Mouse (Mus musculus) midbrain, embryonic 15.5 days (tissue): Measurements from ENCODE around the gene Ociad1. TPM values are rescaled to one million over a fixed set of nuclear protein-coding genes. Genes with fewer than 3 reads are reported as not detected.
"Not testable (repeated sequence)": the region's sequence is repeated elsewhere in the genome, so short reads cannot be mapped to it uniquely, and the experiment has no call there.

Experiments used
- ATAC-seq: fragments of 200-750 bp; cut with Nextera tagmentation; replicated peaks from 2 replicates; pipeline ENCODE4 v1.8.0; 2017; ENCODE audit warnings: moderate TSS enrichment
- H3K27ac ChIP-seq: fragments of 300-500 bp; sonication (generic); 2 replicates; pipeline ENCODE4 v1.5.1; 2015; ENCODE audit warnings: mild to moderate bottlenecking, inconsistent platforms
- H3K27me3 ChIP-seq: fragments of 300-500 bp; sonication (generic); replicated peaks from 2 replicates; pipeline ENCODE4 v1.6.1; 2015; ENCODE audit warnings: inconsistent platforms
- H3K36me3 ChIP-seq: fragments of 300-500 bp; sonication (generic); replicated peaks from 2 replicates; pipeline ENCODE4 v1.6.1; 2015; ENCODE audit warnings: inconsistent platforms
- H3K4me1 ChIP-seq: fragments of 300-500 bp; sonication (generic); 2 replicates; pipeline ENCODE4 v1.6.1; 2015; ENCODE audit warnings: inconsistent platforms
- H3K4me2 ChIP-seq: fragments of 300-500 bp; sonication (generic); 2 replicates; pipeline ENCODE4 v1.6.1; 2015; ENCODE audit warnings: inconsistent platforms, mild to moderate bottlenecking, moderate library complexity
- H3K4me3 ChIP-seq: fragments of 300-500 bp; sonication (generic); 2 replicates; pipeline ENCODE4 v1.5.1; 2015; ENCODE audit warnings: mild to moderate bottlenecking, inconsistent platforms
- H3K9ac ChIP-seq: fragments of 300-500 bp; sonication (generic); 2 replicates; pipeline ENCODE4 v1.6.1; 2015; ENCODE audit warnings: mild to moderate bottlenecking, inconsistent platforms
- H3K9me3 ChIP-seq: fragments of 300-500 bp; sonication (generic); 2 replicates; pipeline ENCODE4 v1.6.1; 2016; ENCODE audit warnings: inconsistent platforms
- WGBS: fragments of 180-500 bp; shearing (Covaris S2); methylation state at CpG from one replicate; pipeline ENCODE4 v1.1.7; 2015; ENCODE audit warnings: mixed read lengths; 5-methylcytosine and 5-hydroxymethylcytosine counted together
- polyA plus RNA-seq: library from polyadenylated mRNA; unstranded; fragments of >200 nt; fragmentation: Nextera tagmentation; extraction: Ambion mirVana; gene quantifications from 2 replicates; pipeline ENCODE4 v1.2.1, GENCODE M21; 2015

The Ociad1 gene
- polyA plus RNA-seq, 1 experiment from 2014 or later: 320 TPM

DNA sequence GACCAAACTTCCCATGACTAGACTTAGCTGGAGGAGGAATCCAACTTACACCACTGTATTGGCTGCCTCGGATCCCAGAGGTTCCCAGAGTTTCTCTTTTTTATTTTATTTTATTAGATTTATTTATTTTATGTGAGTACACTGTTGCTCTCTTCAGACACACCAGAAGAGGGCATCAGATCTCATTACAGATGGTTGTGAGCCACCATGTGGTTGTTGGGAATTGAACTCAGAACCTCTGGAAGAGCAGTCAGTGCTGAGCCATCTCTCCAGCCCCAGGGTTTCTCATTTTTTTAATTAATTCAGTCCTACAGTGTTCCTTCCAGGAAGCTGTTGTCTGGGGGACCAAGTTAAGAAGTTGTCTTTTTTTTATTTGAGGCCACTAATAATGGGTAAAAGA is 30.1 kb downstream of the Ociad1 start:
- not testable (repeated sequence) for H3K4me1 ChIP-seq, H3K36me3 ChIP-seq, H3K27ac ChIP-seq, H3K4me2 ChIP-seq, H3K27me3 ChIP-seq, H3K9ac ChIP-seq, H3K9me3 ChIP-seq, ATAC-seq, H3K4me3 ChIP-seq
- 90% methylated on average over 1 of the region's 1 CpGs for WGBS

DNA sequence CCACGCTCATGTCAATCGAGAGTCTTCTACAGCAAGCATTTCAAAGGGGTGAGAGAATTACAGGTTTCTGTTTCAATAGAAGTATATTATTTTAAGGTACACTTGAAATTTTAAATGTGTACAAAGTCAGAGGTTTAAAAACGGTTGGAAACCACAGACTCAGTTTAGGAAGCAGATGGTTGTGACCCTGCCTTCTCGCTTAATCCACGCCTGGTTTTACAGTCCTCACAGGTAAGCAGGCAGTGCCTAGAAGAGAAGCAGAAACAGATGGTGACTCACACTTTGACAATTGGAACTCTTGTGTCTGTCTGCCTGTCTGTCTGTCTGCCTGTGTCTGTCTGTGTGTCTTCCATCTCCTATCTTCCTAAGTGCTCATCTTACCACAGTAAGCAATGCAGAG is 31.0 kb downstream of the Ociad1 start:
- Histone ChIP-seq H3K4me1 (no peaks in the 10 kb centered on the region), H3K27me3 (no peaks in the 10 kb centered on the region), H3K9me3 (no peaks in the 10 kb centered on the region), H3K36me3 (0 out of 2 replicates have a peak, but pooled peaks cover 5% of the 10 kb centered on the region), H3K9ac (no peak overlapping the region), H3K4me3 (no peak overlapping the region), H3K27ac (no peak overlapping the region), H3K4me2 (no peak overlapping the region)
- WGBS: 92% methylated on average over 5 of the region's 5 CpGs
- no peak for ATAC-seq

DNA sequence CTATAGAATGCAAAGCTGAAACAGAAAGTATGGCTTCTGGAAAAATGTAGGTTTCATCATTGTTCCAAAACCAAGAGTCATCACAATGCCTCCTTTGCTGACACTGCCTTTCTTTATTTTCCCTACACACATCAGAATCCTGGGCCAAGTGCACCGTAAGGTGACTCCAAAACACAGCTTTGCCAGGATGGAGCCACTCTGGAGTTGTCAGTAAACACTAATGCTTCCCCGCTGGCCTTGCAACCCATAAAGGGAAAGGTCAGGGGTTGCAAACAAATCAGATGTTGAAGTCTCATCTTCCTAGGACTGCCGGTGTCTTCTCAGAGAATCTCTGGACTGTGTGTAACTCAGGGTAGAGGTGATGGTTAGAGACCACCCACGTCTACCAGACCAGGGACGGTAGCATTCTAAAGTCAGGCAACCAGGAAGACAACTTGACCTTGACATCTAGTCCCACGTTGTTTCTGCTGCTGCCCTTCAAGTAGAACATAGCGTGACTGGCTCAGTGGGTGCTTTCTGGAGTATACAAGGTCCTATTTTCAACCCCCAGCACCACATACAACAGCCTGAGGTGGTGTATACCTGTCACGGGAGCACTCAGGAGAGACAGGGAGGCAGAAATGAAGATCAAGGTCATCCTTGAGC is 32.1 kb downstream of the Ociad1 start:
- H3K36me3 ChIP-seq: 0 out of 2 replicates have a peak, but pooled peaks cover 5% of the 10 kb centered on the region
- no peaks in the 10 kb centered on the region for H3K27me3 ChIP-seq
- no peaks in the 10 kb centered on the region for H3K9me3 ChIP-seq
- no peaks in the 10 kb centered on the region for H3K4me1 ChIP-seq
- no peak for ATAC-seq
- WGBS: 86% methylated on average over 8 of the region's 8 CpGs
- no peak overlapping the region for H3K4me3 ChIP-seq
- H3K9ac ChIP-seq: no peak overlapping the region
- H3K4me2 ChIP-seq: no peak overlapping the region
- H3K27ac ChIP-seq: no peak overlapping the region

DNA sequence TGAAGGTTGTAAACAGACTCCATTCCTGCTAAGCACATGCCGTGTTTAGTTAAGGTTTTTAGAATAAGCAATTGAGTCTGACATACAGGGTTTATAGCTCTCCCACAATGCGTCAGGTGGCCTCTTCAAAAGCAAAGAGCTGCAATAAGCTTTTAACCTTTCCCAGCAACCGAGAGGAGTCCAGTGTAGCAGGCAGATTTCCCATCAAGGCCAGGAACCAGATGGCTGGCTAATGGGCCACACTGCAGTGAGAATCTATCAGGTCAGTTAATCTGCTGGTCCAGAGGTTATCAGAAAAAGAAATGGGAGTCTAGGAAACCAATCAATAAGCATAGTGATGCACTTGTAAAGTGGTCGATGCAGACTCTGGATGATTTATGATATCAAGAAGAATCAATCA is 38.4 kb downstream of the Ociad1 start:
- Histone ChIP-seq H3K27ac (no peak overlapping the region), H3K4me2 (no peak overlapping the region), H3K4me3 (no peak overlapping the region), H3K9me3 (no peaks in the 10 kb centered on the region), H3K9ac (no peak overlapping the region), H3K36me3 (no peaks in the 10 kb centered on the region), H3K4me1 (peaks cover 4% of the 10 kb centered on the region; the same call in 1 of the 2 replicates), H3K27me3 (no peaks in the 10 kb centered on the region)
- no peak for ATAC-seq
- 47% methylated on average over 4 of the region's 4 CpGs for WGBS

DNA sequence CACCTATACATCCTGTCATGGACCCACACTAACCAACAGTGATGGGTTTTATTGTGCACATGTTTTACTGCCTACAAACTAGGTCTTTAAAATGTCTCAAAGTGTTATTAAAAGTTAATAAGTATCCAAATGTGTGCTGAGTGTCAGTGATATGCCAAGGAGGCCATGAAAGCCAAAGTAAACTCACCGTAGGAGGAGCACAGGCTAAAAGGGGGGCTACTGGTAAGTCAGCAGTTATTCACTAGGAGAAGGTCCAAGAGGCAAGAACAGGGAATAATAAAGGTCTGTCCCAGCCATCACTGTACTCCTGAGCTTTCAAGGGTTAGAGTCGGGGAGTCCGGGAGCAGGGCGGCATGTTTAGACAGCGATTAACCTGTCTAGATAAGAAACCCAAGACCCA is 43.9 kb downstream of the Ociad1 start:
- no peaks in the 10 kb centered on the region for H3K36me3 ChIP-seq
- no peak for ATAC-seq
- H3K9me3 ChIP-seq: no peaks in the 10 kb centered on the region
- no peak overlapping the region for H3K4me2 ChIP-seq
- 93% methylated on average over 5 of the region's 5 CpGs for WGBS
- H3K27me3 ChIP-seq: no peaks in the 10 kb centered on the region
- H3K27ac ChIP-seq: no peak overlapping the region
- no peak overlapping the region for H3K4me3 ChIP-seq
- peaks cover 14% of the 10 kb centered on the region for H3K4me1 ChIP-seq
- H3K9ac ChIP-seq: no peak overlapping the region

DNA sequence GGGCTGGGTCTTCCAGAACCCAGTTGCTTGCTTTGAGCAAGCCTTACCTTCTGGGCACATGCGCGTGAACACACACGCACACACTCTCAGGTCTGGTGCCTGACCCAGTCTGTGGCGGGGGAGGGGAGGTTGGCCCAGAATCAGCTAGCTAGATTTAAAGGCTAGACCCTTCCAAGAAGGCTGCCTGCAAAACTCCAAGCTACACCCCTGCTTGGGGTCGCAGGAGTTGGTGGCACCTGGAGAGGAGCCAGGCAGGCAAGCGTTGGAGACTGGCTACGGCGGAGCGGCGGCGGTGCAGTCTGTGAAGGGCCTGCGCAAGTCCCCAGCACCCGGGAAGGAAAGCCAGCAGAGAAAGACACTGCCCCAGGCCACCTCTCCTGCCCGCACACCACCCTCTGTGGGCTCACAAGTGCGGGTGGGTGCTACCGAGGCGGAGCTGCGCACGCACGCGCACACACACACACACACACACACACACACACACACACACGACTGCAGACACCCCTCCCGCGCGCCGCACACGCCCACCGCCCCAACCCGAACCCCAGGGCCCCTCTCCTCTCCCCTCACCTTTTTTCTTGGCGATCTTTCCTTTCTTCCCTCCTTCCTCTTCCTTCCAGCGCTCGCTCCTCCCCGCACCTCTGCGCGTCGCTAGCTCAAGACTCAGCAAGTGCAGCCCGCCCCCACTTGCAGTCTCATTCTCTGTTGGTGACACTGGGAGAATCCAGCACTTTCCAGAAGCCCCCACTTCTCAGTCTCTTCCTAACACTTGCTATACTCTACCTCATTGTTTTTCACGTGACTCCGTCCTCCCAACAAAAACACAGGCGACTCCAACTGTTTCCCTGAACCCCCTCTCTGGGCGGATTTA is 45.6 kb downstream of the Ociad1 start:
- peak overlapping the region; percentile 59 for H3K4me3 ChIP-seq
- peak; percentile 85 for ATAC-seq
- no peaks in the 10 kb centered on the region for H3K9me3 ChIP-seq
- WGBS: 2% methylated on average over 39 of the region's 41 CpGs
- H3K27ac ChIP-seq: peak overlapping the region; percentile 79
- peak overlapping the region; percentile 82 for H3K4me2 ChIP-seq
- peak overlapping the region; percentile 68 for H3K9ac ChIP-seq
- no peaks in the 10 kb centered on the region for H3K27me3 ChIP-seq
- H3K4me1 ChIP-seq: peaks cover 14% of the 10 kb centered on the region
- no peaks in the 10 kb centered on the region for H3K36me3 ChIP-seq

DNA sequence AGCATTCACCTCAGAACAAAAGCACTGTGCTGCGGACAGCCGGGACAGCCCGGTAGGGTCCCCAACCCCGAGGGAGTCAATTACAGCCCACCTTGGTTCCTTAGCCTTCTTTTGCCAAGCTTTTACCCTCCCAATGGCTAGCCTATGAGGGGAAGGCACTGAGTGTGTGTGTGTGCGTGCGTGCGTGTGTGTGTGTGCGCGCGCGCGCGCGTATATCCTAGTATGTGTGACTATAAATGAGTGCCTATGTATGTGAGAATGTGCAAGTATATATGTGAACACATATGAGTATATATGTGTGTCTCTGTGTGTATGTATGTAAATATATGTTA is 46.2 kb downstream of the Ociad1 start:
- 40% methylated on average over 14 of the region's 14 CpGs for WGBS

DNA sequence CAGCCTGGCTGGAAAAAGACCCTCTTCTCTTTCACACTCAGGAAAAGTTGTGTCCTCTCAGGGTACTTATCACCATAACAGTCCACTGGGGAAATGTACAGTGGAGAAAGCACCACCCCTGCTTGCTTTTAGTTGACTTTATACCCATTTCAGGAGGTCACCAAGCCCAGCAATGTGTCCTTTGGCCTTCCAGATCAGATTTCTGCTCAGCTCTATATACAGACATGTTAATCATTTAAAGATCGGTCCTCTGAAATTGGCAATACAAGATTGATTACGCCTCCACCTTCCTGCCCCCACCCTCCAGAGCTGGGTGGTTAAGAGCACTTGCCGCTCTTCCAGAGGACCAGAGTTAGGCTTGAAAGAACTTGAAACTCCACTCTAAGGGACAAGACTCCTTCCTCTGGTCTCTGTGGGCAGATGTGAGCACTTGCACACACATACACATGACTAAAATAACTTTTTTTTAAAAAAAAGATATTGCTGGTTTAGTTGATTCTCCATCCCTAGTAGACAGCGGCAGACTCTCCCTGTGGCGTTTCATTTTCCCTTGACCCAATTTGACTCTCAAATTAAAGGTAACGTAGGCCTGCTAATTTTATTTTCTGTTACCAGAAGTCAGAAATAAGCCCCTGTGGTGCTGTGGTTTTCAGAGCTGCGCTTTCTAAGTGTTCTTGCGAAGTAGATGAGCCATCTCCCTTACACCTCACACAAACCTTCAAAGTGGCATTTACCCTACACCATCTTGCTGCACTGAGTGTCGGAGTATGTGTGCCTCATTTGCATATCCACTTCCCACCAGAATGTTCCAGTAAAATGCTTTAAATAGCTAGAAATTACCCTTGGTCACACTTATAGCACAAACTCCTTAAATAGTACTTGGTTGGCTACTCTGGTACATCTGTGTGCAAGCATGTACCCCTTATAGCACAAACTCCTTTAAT is 47.5 kb downstream of the Ociad1 start:
- Histone ChIP-seq H3K4me3 (no peak overlapping the region), H3K27ac (no peak overlapping the region), H3K4me2 (no peak overlapping the region), H3K9me3 (no peaks in the 10 kb centered on the region), H3K36me3 (no peaks in the 10 kb centered on the region), H3K4me1 (peaks cover 23% of the 10 kb centered on the region), H3K27me3 (no peaks in the 10 kb centered on the region), H3K9ac (no peak overlapping the region)
- ATAC-seq: no peak
- WGBS: 87% methylated on average over 9 of the region's 9 CpGs

More for the DNA sequence above, 46.2 kb downstream of the Ociad1 start:
- Histone ChIP-seq H3K27me3 (no peaks in the 10 kb centered on the region), H3K9me3 (no peaks in the 10 kb centered on the region), H3K4me3 (peak overlapping the region; percentile 59), H3K27ac (peak overlapping the region; percentile 79), H3K4me1 (peaks cover 16% of the 10 kb centered on the region), H3K36me3 (no peaks in the 10 kb centered on the region), H3K4me2 (peak overlapping the region; percentile 82), H3K9ac (peak overlapping the region; percentile 68)
- ATAC-seq: peak; percentile 74

DNA sequence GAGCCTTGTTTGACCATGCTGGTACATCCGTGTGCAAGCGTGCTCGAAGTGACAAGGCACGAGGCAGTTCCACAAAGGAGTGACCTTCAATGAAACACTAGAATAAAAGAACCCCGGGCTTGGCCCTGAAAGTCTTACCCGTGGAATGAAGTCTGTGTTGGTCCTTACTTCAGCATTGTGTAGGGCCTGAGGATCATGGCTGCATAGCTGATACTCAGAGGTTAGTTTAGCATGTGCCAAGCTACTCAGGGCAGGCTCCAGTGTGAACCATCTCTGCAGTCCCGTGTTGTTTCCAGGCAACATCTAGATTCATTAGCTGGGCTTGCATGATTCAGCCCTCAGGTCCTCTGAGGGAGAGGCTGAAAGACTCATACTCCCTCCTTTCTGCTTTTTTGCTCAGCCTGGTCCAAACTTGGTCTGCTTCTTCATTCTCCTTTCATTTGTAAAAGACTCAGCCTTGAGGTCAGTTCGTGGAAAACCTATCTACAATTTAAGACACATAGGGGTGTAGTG is 48.2 kb downstream of the Ociad1 start, which contains the start of gene Ociad2:
Gene Ociad2 (minus strand): TSS at position 306 of the 513 bp plus-strand sequence.
- no peaks in the 10 kb centered on the region for H3K27me3 ChIP-seq
- no peak within 1 kb of the TSS for H3K4me3 ChIP-seq
- no peak within 1 kb of the TSS for H3K27ac ChIP-seq
- H3K4me2 ChIP-seq: no peak within 1 kb of the TSS
- no peaks in the 10 kb centered on the region for H3K9me3 ChIP-seq
- H3K4me1 ChIP-seq: peaks cover 23% of the 10 kb centered on the region
- no peaks in the 10 kb centered on the region for H3K36me3 ChIP-seq
- no peak for ATAC-seq
- H3K9ac ChIP-seq: no peak within 1 kb of the TSS
- 75% methylated on average over 8 of the region's 8 CpGs for WGBS

DNA sequence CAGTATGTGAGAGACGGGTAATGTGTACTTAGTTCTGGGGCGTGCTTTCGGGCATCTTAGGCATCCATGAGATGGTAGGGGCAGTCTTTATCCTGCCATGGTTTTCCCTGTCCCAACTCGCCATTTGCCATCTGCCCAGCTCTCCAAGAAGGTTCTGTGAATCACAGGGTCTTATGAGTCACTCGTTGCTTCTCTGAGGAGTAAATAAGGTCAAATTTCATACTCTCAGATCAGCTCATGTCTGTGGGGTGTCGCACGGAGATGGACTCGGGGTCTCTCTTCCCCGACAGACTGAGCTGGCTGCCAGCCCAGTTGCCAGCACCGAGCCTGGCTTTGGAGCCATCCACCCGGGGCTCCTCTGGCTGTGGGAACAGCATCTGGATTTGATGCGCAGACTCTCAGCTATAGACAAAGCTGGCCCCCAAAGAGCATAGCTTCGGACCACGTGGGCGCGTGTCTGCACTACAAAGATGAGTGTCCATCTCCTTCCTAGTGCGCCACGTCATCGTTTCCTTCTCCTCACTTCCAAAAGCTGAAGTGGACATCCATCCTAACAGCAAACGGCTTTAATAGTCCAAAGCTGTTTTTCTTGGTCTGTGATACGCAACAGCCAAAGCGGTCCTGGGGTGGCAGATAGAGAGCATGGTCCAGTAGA is 50.2 kb downstream of the Ociad1 start:
- H3K36me3 ChIP-seq: no peaks in the 10 kb centered on the region
- H3K4me1 ChIP-seq: peaks cover 13% of the 10 kb centered on the region; the same call in 1 of the 2 replicates
- no peak overlapping the region for H3K4me2 ChIP-seq
- ATAC-seq: no peak
- no peak overlapping the region for H3K27ac ChIP-seq
- no peaks in the 10 kb centered on the region for H3K9me3 ChIP-seq
- H3K27me3 ChIP-seq: no peaks in the 10 kb centered on the region
- H3K4me3 ChIP-seq: no peak overlapping the region
- 90% methylated on average over 22 of the region's 22 CpGs for WGBS
- H3K9ac ChIP-seq: no peak overlapping the region

DNA sequence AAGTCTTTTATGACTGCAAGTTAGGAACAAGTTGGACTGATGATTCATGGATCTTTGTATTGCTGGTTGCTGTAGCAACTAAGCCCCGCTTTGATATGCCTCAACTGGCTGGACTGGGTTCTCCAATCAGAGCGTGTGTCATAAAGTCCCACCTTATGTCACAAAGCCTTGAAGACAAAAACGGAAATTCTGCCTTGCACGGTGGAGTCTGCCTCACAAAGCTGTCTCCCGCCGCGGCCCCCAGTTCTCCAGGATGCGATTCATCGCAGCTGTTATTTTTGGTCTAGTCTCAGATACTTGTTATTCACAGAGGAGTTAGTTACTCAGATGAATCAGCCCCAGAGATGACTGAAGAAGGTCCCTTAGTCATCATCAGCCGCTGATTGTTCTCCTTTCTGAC is 51.7 kb downstream of the Ociad1 start:
- no peaks in the 10 kb centered on the region for H3K27me3 ChIP-seq
- WGBS: 27% methylated on average over 10 of the region's 10 CpGs
- ATAC-seq: peak; percentile 74
- no peak overlapping the region for H3K4me2 ChIP-seq
- no peaks in the 10 kb centered on the region for H3K9me3 ChIP-seq
- peaks cover 9% of the 10 kb centered on the region; the same call in 1 of the 2 replicates for H3K4me1 ChIP-seq
- H3K4me3 ChIP-seq: no peak overlapping the region
- H3K27ac ChIP-seq: no peak overlapping the region
- H3K9ac ChIP-seq: no peak overlapping the region
- no peaks in the 10 kb centered on the region for H3K36me3 ChIP-seq
